Mouse (Mus musculus): ENCODE data around the gene Apol8.
"Not testable (repeated sequence)": the region's sequence is repeated elsewhere in the genome, so short reads cannot be mapped to it uniquely, and the experiment has no call there.

- TF ChIP-seq CTCF (conservative IDR thresholded peaks at IDR 0.05; ENCODE audit: low read length); POU5F1 (IDR thresholded peaks at IDR 0.05; ENCODE audit: borderline replicate concordance, low read length); NANOG (IDR thresholded peaks at IDR 0.05; ENCODE audit: borderline replicate concordance, low read length): not testable (repeated sequence)
These were observed 58.1 kb downstream of the Apol8 start, which contains the start of gene Apol7e for GRCm38 (mm10) chr15:77698656-77699055.
